Mouse (Mus musculus): Measurements from ENCODE around the gene Rac3. TPM values are rescaled to one million over a fixed set of nuclear protein-coding genes. Genes with fewer than 3 reads are reported as not detected.
"Not testable (repeated sequence)": the region's sequence is repeated elsewhere in the genome, so short reads cannot be mapped to it uniquely, and the experiment has no call there.

Rac3 gene
- polyA plus RNA-seq, 1 experiment from 2014 or later = 51.2 TPM

DNA sequence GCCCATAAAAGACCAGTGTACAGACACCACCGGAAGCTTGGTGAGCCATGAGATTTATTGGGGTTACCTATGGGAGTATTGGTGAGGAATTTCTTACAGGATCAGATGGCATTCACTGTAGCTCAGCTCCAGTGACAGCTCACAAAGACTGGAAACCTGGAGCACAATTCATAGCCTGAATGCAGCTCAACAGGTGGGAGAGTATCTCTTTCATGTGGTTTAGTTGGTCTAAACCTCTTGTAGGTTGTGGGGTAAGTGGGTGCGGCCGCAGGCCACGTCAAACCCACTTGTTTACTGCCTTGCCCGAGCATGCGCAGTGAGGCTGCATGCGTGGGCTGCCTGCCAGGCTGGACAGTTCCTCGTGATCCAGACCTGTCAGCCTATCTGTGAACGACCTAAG is 39.0 kb downstream of the Rac3 start:
- no peaks in the 10 kb centered on the region for H3K36me3 ChIP-seq
- no peak overlapping the region for H3K9ac ChIP-seq (replicated peaks)
- H3K4me2 ChIP-seq = no peak overlapping the region
- H3K9me3 ChIP-seq = peaks cover 30% of the 10 kb centered on the region
- peaks cover 7% of the 10 kb centered on the region; the same call in 1 of the 2 replicates for H3K4me1 ChIP-seq (replicated peaks)
- H3K27ac ChIP-seq = no peak overlapping the region
- no peak for ATAC-seq (ENCODE audit: insufficient number of reproducible peaks, insufficient read depth, low FRiP score, low TSS enrichment, low read depth)
- peaks cover 14% of the 10 kb centered on the region for H3K27me3 ChIP-seq
- no peak overlapping the region for H3K4me3 ChIP-seq (replicated peaks)
- 89% methylated on average over 9 of the region's 9 CpGs for WGBS

GRCm38 (mm10) chr11:120761811-120762671 is 40.8 kb downstream of the Rac3 start:
- Histone ChIP-seq H3K9ac (replicated peaks) (peak overlapping the region; percentile 23; the same call in 1 of the 2 replicates), H3K27ac (peak overlapping the region; percentile 17; the same call in 1 of the 2 replicates), H3K27me3 (peaks cover 20% of the 10 kb centered on the region), H3K4me2 (peak overlapping the region; percentile 35), H3K9me3 (peaks cover 24% of the 10 kb centered on the region; the same call in 1 of the 2 replicates), H3K36me3 (no peaks in the 10 kb centered on the region), H3K4me1 (replicated peaks) (peaks cover 7% of the 10 kb centered on the region; the same call in 1 of the 2 replicates), H3K4me3 (replicated peaks) (no peak overlapping the region)
- WGBS = 67% methylated on average over 14 of the region's 14 CpGs
- ATAC-seq (ENCODE audit: insufficient number of reproducible peaks, insufficient read depth, low FRiP score, low TSS enrichment, low read depth) = no peak

- Histone ChIP-seq H3K27me3 (peaks cover 20% of the 10 kb centered on the region), H3K9me3 (peaks cover 22% of the 10 kb centered on the region; the same call in 1 of the 2 replicates), H3K9ac (replicated peaks) (peak within 1 kb of the TSS; percentile 23; the same call in 1 of the 2 replicates), H3K4me2 (peak within 1 kb of the TSS; percentile 35), H3K27ac (peak within 1 kb of the TSS; percentile 17; the same call in 1 of the 2 replicates)
- not testable (repeated sequence) for ATAC-seq (ENCODE audit: insufficient number of reproducible peaks, insufficient read depth, low FRiP score, low TSS enrichment, low read depth); H3K4me1 ChIP-seq (replicated peaks); H3K4me3 ChIP-seq (replicated peaks); H3K36me3 ChIP-seq
- WGBS = 19% methylated on average over 14 of the region's 14 CpGs
Measured at GRCm38 (mm10) chr11:120762672-120763041, 41.4 kb downstream of the Rac3 start, which contains the start of gene Hmga1b. Gene Hmga1b (plus strand): TSS chr11:120762794.

DNA sequence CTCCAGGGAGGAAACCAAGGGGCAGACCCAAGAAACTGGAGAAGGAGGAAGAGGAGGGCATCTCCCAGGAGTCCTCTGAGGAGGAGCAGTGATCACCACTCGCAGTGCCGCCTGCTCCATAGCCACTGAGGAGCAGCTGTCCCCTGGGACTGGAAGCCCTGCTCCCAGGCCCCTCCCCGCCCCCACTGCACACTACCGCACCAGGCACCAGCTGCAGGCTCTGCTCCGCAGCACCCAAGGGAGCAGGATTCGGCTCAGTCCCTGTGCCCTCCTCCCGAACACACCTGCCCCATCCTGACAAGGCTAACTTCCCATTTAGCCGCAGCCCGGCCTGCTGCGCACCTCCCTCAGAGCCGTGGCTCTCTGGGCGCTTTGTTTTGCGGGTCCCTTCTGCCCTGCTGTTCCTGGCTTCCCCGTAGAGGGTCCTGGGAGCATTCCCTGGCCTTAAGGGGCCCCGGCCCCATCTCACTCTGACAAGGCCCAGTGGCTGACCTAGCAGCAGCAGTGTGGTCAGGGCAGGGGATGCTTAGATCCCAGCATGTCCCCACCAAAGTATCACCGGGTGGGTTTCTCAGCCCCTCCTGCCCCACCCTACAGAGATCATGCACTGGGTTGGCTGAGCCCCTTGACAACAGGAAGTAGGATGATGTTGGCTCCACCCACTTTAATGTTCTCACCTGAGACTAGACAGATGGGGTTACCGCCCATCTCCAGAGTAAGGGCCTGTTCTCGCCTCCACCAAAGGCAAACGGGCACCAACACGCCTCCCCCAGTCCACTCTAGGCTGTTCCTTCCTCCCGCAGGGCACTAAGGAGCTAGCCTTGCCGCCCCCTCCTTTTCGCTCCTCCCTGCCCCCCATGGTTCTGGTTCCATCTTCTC is 42.1 kb downstream of the Rac3 start:
- not testable (repeated sequence) for ATAC-seq (ENCODE audit: insufficient number of reproducible peaks, insufficient read depth, low FRiP score, low TSS enrichment, low read depth); H3K4me1 ChIP-seq (replicated peaks); H3K9ac ChIP-seq (replicated peaks); H3K27ac ChIP-seq; H3K36me3 ChIP-seq; H3K4me3 ChIP-seq (replicated peaks)
- Histone ChIP-seq H3K9me3 (peaks cover 15% of the 10 kb centered on the region; the same call in 1 of the 2 replicates), H3K4me2 (peak overlapping the region; percentile 35), H3K27me3 (peaks cover 20% of the 10 kb centered on the region)
- WGBS = 5% methylated on average over 8 of the region's 23 CpGs

DNA sequence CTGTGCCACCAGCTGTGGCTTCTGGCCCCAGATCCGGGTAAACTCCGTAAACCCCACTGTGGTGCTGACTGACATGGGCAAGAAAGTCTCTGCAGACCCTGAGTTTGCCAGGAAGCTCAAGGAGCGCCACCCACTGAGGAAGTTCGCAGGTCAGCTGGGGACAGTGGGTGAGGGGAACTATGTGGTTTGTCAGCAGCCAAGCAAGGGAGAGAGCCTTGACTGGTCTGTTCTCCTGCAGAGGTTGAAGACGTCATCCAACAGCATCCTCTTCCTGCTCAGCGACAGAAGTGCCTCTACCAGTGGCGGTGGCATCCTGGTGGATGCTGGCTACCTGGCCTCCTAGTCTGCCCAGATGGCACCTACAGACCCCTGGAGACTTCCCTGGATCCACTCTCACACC is 45.8 kb downstream of the Rac3 start:
- H3K36me3 ChIP-seq; H3K9me3 ChIP-seq; H3K4me1 ChIP-seq (replicated peaks); H3K4me3 ChIP-seq (replicated peaks); ATAC-seq (ENCODE audit: insufficient number of reproducible peaks, insufficient read depth, low FRiP score, low TSS enrichment, low read depth); H3K27ac ChIP-seq; H3K9ac ChIP-seq (replicated peaks); H3K4me2 ChIP-seq: not testable (repeated sequence)
- WGBS = 90% methylated on average over 5 of the region's 7 CpGs
- peaks cover 13% of the 10 kb centered on the region for H3K27me3 ChIP-seq

- no peak overlapping the region for H3K9ac ChIP-seq (replicated peaks)
- 0 out of 2 replicates have a peak, but pooled peaks cover 6% of the 10 kb centered on the region for H3K27me3 ChIP-seq
- 79% methylated on average over 1 of the region's 1 CpGs for WGBS
- H3K27ac ChIP-seq = no peak overlapping the region
- H3K4me3 ChIP-seq (replicated peaks) = no peak overlapping the region
- no peaks in the 10 kb centered on the region for H3K4me1 ChIP-seq (replicated peaks)
- H3K9me3 ChIP-seq = no peaks in the 10 kb centered on the region; the same call in 1 of the 2 replicates
- no peak for ATAC-seq (ENCODE audit: insufficient number of reproducible peaks, insufficient read depth, low FRiP score, low TSS enrichment, low read depth)
- no peaks in the 10 kb centered on the region for H3K36me3 ChIP-seq
- no peak overlapping the region for H3K4me2 ChIP-seq
Measured at GRCm38 (mm10) chr11:120768206-120768605, 46.9 kb downstream of the Rac3 start.

GRCm38 (mm10) chr11:120772749-120773148 is 51.5 kb downstream of the Rac3 start:
- Histone ChIP-seq H3K9ac (replicated peaks) (no peak overlapping the region), H3K4me3 (replicated peaks) (no peak overlapping the region), H3K9me3 (no peaks in the 10 kb centered on the region; the same call in 1 of the 2 replicates), H3K27me3 (no peaks in the 10 kb centered on the region), H3K4me1 (replicated peaks) (0 out of 2 replicates have a peak, but pooled peaks cover 9% of the 10 kb centered on the region), H3K4me2 (no peak overlapping the region), H3K27ac (no peak overlapping the region), H3K36me3 (no peaks in the 10 kb centered on the region)
- WGBS = 78% methylated on average over 3 of the region's 3 CpGs
- ATAC-seq (ENCODE audit: insufficient number of reproducible peaks, insufficient read depth, low FRiP score, low TSS enrichment, low read depth) = no peak

Other genes starting within 250 kb of the Rac3 start
- gene Mrpl12, start 236.9 kb upstream of the Rac3 start, polyA plus RNA-seq (2016; fragmentation: Nextera tagmentation; extraction: Ambion mirVana) = 135 and 139 TPM in 2 replicates
- gene Slc25a10, start 229.6 kb upstream of the Rac3 start, polyA plus RNA-seq (2016; fragmentation: Nextera tagmentation; extraction: Ambion mirVana) = 54.6 and 59.8 TPM in 2 replicates
- 3.8 and 4.0 TPM in 2 replicates for gene Gcgr, start 190.8 kb upstream of the Rac3 start, polyA plus RNA-seq (2016; fragmentation: Nextera tagmentation; extraction: Ambion mirVana)
- 221 and 229 TPM in 2 replicates for gene Mcrip1, start 171.7 kb upstream of the Rac3 start, polyA plus RNA-seq (2016; fragmentation: Nextera tagmentation; extraction: Ambion mirVana)
- not detected in 2 replicates for gene Ppp1r27, start 170.3 kb upstream of the Rac3 start, polyA plus RNA-seq (2016; fragmentation: Nextera tagmentation; extraction: Ambion mirVana)
- 620 and 631 TPM in 2 replicates for gene P4hb, start 148.2 kb upstream of the Rac3 start, polyA plus RNA-seq (2016; fragmentation: Nextera tagmentation; extraction: Ambion mirVana)
- 484 and 518 TPM in 2 replicates for gene Arhgdia, start 139.8 kb upstream of the Rac3 start, polyA plus RNA-seq (2016; fragmentation: Nextera tagmentation; extraction: Ambion mirVana)
- 671 and 778 TPM in 2 replicates for gene Alyref, start 123.1 kb upstream of the Rac3 start, polyA plus RNA-seq (2016; fragmentation: Nextera tagmentation; extraction: Ambion mirVana)
- 202 and 203 TPM in 2 replicates for gene Anapc11, start 123.0 kb upstream of the Rac3 start, polyA plus RNA-seq (2016; fragmentation: Nextera tagmentation; extraction: Ambion mirVana)
- gene Npb, start 113.0 kb upstream of the Rac3 start, polyA plus RNA-seq (2016; fragmentation: Nextera tagmentation; extraction: Ambion mirVana) = 0.65 and 0.95 TPM in 2 replicates
- 143 and 156 TPM in 2 replicates for gene Pcyt2, start 103.5 kb upstream of the Rac3 start, polyA plus RNA-seq (2016; fragmentation: Nextera tagmentation; extraction: Ambion mirVana)
- 29.5 and 29.9 TPM in 2 replicates for gene Sirt7, start 96.2 kb upstream of the Rac3 start, polyA plus RNA-seq (2016; fragmentation: Nextera tagmentation; extraction: Ambion mirVana)
- 28.8 and 29.9 TPM in 2 replicates for gene Mafg, start 87.9 kb upstream of the Rac3 start, polyA plus RNA-seq (2016; fragmentation: Nextera tagmentation; extraction: Ambion mirVana)
- 29.9 and 34.3 TPM in 2 replicates for gene Pycr1, start 77.7 kb upstream of the Rac3 start, polyA plus RNA-seq (2016; fragmentation: Nextera tagmentation; extraction: Ambion mirVana)
- 0.36 and 0.68 TPM in 2 replicates for gene Myadml2, start 73.3 kb upstream of the Rac3 start, polyA plus RNA-seq (2016; fragmentation: Nextera tagmentation; extraction: Ambion mirVana)
- 8.8 and 12.6 TPM in 2 replicates for gene Notum, start 60.3 kb upstream of the Rac3 start, polyA plus RNA-seq (2016; fragmentation: Nextera tagmentation; extraction: Ambion mirVana)
- 142 and 149 TPM in 2 replicates for gene Aspscr1, start 48.5 kb upstream of the Rac3 start, polyA plus RNA-seq (2016; fragmentation: Nextera tagmentation; extraction: Ambion mirVana)
- gene Cenpx, start 7.7 kb upstream of the Rac3 start, polyA plus RNA-seq (2016; fragmentation: Nextera tagmentation; extraction: Ambion mirVana) = 131 and 138 TPM in 2 replicates
- 77.9 and 78.4 TPM in 2 replicates for gene Lrrc45, start 7.5 kb upstream of the Rac3 start, polyA plus RNA-seq (2016; fragmentation: Nextera tagmentation; extraction: Ambion mirVana)
- 14.8 and 17.8 TPM in 2 replicates for gene Dcxr, start 5.8 kb downstream of the Rac3 start, polyA plus RNA-seq (2016; fragmentation: Nextera tagmentation; extraction: Ambion mirVana)
- 4.6 and 7.2 TPM in 2 replicates for gene Cbr2, start 10.6 kb downstream of the Rac3 start, polyA plus RNA-seq (2016; fragmentation: Nextera tagmentation; extraction: Ambion mirVana)
- gene Hmga1b, start 41.3 kb downstream of the Rac3 start, polyA plus RNA-seq (2016; fragmentation: Nextera tagmentation; extraction: Ambion mirVana) = 6.4 and 8.4 TPM in 2 replicates
- 36.2 and 42.1 TPM in 2 replicates for gene Rfng, start 62.7 kb downstream of the Rac3 start, polyA plus RNA-seq (2016; fragmentation: Nextera tagmentation; extraction: Ambion mirVana)
- 233 and 242 TPM in 2 replicates for gene Gps1, start 62.8 kb downstream of the Rac3 start, polyA plus RNA-seq (2016; fragmentation: Nextera tagmentation; extraction: Ambion mirVana)
- 73.4 and 77.6 TPM in 2 replicates for gene Dus1l, start 74.9 kb downstream of the Rac3 start, polyA plus RNA-seq (2016; fragmentation: Nextera tagmentation; extraction: Ambion mirVana)
- gene Fasn, start 103.1 kb downstream of the Rac3 start, polyA plus RNA-seq (2016; fragmentation: Nextera tagmentation; extraction: Ambion mirVana) = 70.3 and 79.1 TPM in 2 replicates
- 6.4 and 7.2 TPM in 2 replicates for gene Ccdc57, start 211.4 kb downstream of the Rac3 start, polyA plus RNA-seq (2016; fragmentation: Nextera tagmentation; extraction: Ambion mirVana)
- gene Slc16a3, start 227.0 kb downstream of the Rac3 start, polyA plus RNA-seq (2016; fragmentation: Nextera tagmentation; extraction: Ambion mirVana) = 77.0 and 77.4 TPM in 2 replicates